Mouse (Mus musculus): ENCODE results near the gene Nyx. TPM values are rescaled to one million over a fixed set of nuclear protein-coding genes. Genes with fewer than 3 reads are reported as not detected.

The Nyx gene
- polyA plus RNA-seq, 1 experiment from 2014 or later, result 0.04 TPM

GRCm38 (mm10) chrX:13467121-13467571 is 1.2 kb downstream of the Nyx start:
- Histone ChIP-seq H3K36me3 (ENCODE audit: control insufficient read depth, insufficient read depth) (no peaks in the 10 kb centered on the region), H3K27ac (ENCODE audit: low read length) (no peak overlapping the region), H3K4me1 (ENCODE audit: control insufficient read depth, low read depth, low read length) (no peaks in the 10 kb centered on the region; the same call in 1 of the 2 replicates), H3K9ac (ENCODE audit: low read depth, low read length) (no peak overlapping the region), H3K4me3 (ENCODE audit: low read depth, low read length) (no peak overlapping the region), H3K27me3 (ENCODE audit: control insufficient read depth, insufficient read depth, low read depth, low read length) (no peaks in the 10 kb centered on the region; the same call in 1 of the 2 replicates), H3K4me2 (ENCODE audit: low read depth, low read length) (no peak overlapping the region), H3K9me3 (replicated peaks; ENCODE audit: control insufficient read depth, low read length) (no peaks in the 10 kb centered on the region)
- WGBS (ENCODE audit: insufficient replicate concordance), result 66% methylated on average over 6 of the region's 6 CpGs
- ATAC-seq (ENCODE audit: low read depth), result no peak

DNA sequence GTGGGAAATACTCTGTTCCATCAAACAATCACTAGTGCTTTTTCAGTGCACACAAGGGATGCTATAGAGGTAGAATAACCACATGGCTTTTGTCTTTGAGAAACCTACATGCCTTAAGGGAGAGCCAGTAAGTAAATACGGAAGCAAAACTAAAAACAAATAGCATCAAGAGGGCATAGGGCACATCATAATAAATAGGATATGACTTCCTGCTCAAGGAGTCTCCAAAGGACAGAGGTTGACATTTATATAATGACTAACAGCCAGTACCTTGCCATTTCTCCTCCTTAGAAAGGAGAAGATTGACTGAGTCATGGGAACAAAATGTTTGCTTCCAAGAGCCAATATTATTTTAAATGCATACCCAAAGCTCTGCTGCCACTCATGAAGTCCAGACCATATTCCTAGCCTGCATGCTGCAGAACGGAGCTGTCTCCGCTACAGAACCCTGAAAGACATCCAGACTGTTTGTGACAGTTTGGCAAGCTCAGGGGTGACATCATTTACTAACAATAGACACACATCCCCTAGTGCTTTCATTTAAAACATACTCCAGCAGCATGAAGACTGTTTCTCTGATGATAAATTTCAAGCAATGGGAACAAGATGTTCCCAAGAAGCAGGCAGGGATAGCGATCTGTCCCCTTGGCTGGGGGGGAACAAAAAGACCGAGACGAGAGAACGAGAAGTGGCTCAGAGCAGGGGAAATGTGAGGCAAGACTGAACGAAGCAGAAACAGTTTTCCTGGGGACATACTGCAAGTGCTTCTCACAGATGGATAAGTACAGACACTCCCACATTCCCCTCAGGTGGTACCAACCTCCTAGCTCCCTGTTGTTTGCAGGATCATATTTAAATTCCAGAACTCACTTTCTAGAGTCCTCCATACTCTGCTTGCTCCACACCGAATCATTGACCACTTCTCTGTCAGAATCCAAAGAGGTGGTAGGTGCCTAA is 3.5 kb downstream of the Nyx start:
- H3K27ac ChIP-seq (ENCODE audit: low read length), result no peak overlapping the region
- H3K27me3 ChIP-seq (ENCODE audit: control insufficient read depth, insufficient read depth, low read depth, low read length), result no peaks in the 10 kb centered on the region; the same call in 1 of the 2 replicates
- no peaks in the 10 kb centered on the region for H3K4me1 ChIP-seq (ENCODE audit: control insufficient read depth, low read depth, low read length)
- no peak overlapping the region for H3K4me2 ChIP-seq (ENCODE audit: low read depth, low read length)
- no peaks in the 10 kb centered on the region for H3K36me3 ChIP-seq (ENCODE audit: control insufficient read depth, insufficient read depth)
- WGBS (ENCODE audit: insufficient replicate concordance), result 46% methylated on average over 9 of the region's 9 CpGs
- H3K4me3 ChIP-seq (ENCODE audit: low read depth, low read length), result no peak overlapping the region
- no peak for ATAC-seq (ENCODE audit: low read depth)
- H3K9me3 ChIP-seq (replicated peaks; ENCODE audit: control insufficient read depth, low read length), result no peaks in the 10 kb centered on the region
- no peak overlapping the region for H3K9ac ChIP-seq (ENCODE audit: low read depth, low read length)

DNA sequence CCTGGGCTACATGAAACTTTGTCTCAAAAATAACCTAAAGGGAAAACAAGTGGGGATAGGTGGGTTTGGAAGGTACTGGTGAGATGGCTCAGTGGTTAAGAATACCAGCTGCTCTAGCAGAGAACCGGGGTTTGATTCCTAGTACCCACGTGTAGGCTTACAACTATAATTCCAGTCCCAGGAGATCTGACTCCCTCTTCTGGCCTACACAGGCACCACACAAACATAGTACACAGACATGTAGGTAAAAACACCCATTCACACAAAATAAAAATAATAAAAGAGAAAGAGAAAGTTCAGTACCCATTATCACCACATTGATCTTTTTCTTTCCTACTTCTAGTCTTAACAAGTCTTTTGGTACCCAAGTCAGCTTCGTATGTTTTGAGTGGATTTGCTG is 6.0 kb downstream of the Nyx start:
- H3K9ac ChIP-seq (ENCODE audit: low read depth, low read length), result no peak overlapping the region
- H3K9me3 ChIP-seq (replicated peaks; ENCODE audit: control insufficient read depth, low read length), result no peaks in the 10 kb centered on the region
- H3K4me3 ChIP-seq (ENCODE audit: low read depth, low read length), result no peak overlapping the region
- 62% methylated on average over 3 of the region's 3 CpGs for whole genome bisulfite sequencing (ENCODE audit: insufficient replicate concordance)
- no peaks in the 10 kb centered on the region for H3K27me3 ChIP-seq (ENCODE audit: control insufficient read depth, insufficient read depth, low read depth, low read length)
- H3K36me3 ChIP-seq (ENCODE audit: control insufficient read depth, insufficient read depth), result no peaks in the 10 kb centered on the region
- no peak for ATAC-seq (ENCODE audit: low read depth)
- H3K4me1 ChIP-seq (ENCODE audit: control insufficient read depth, low read depth, low read length), result no peaks in the 10 kb centered on the region
- no peak overlapping the region for H3K4me2 ChIP-seq (ENCODE audit: low read depth, low read length)
- no peak overlapping the region for H3K27ac ChIP-seq (ENCODE audit: low read length)

- WGBS (ENCODE audit: insufficient replicate concordance), result 47% methylated on average over 4 of the region's 4 CpGs
- ATAC-seq (ENCODE audit: low read depth), result no peak
These were observed 6.9 kb downstream of the Nyx start for GRCm38 (mm10) chrX:13472751-13473225.

GRCm38 (mm10) chrX:13475382-13475781 is 9.5 kb downstream of the Nyx start:
- Histone ChIP-seq H3K27me3 (ENCODE audit: control insufficient read depth, insufficient read depth, low read depth, low read length) (no peaks in the 10 kb centered on the region), H3K4me2 (ENCODE audit: low read depth, low read length) (no peak overlapping the region), H3K4me3 (ENCODE audit: low read depth, low read length) (no peak overlapping the region), H3K4me1 (ENCODE audit: control insufficient read depth, low read depth, low read length) (no peaks in the 10 kb centered on the region), H3K9ac (ENCODE audit: low read depth, low read length) (no peak overlapping the region), H3K36me3 (ENCODE audit: control insufficient read depth, insufficient read depth) (no peaks in the 10 kb centered on the region), H3K27ac (ENCODE audit: low read length) (no peak overlapping the region), H3K9me3 (replicated peaks; ENCODE audit: control insufficient read depth, low read length) (no peaks in the 10 kb centered on the region)
- 42% methylated on average over 1 of the region's 1 CpGs for WGBS (ENCODE audit: insufficient replicate concordance)
- no peak for ATAC-seq (ENCODE audit: low read depth)

More at GRCm38 (mm10) chrX:13472751-13473225, 6.9 kb downstream of the Nyx start:
- H3K9ac ChIP-seq (ENCODE audit: low read depth, low read length), result no peak overlapping the region
- no peak overlapping the region for H3K4me3 ChIP-seq (ENCODE audit: low read depth, low read length)
- H3K4me1 ChIP-seq (ENCODE audit: control insufficient read depth, low read depth, low read length), result no peaks in the 10 kb centered on the region
- no peak overlapping the region for H3K4me2 ChIP-seq (ENCODE audit: low read depth, low read length)
- H3K9me3 ChIP-seq (replicated peaks; ENCODE audit: control insufficient read depth, low read length), result no peaks in the 10 kb centered on the region
- H3K27me3 ChIP-seq (ENCODE audit: control insufficient read depth, insufficient read depth, low read depth, low read length), result no peaks in the 10 kb centered on the region
- no peaks in the 10 kb centered on the region for H3K36me3 ChIP-seq (ENCODE audit: control insufficient read depth, insufficient read depth)
- no peak overlapping the region for H3K27ac ChIP-seq (ENCODE audit: low read length)

GRCm38 (mm10) chrX:13477596-13477995 is 11.7 kb downstream of the Nyx start:
- ATAC-seq (ENCODE audit: low read depth), result no peak

GRCm38 (mm10) chrX:13478298-13478697 is 12.4 kb downstream of the Nyx start:
- Histone ChIP-seq H3K36me3 (ENCODE audit: control insufficient read depth, insufficient read depth) (no peaks in the 10 kb centered on the region), H3K4me2 (ENCODE audit: low read depth, low read length) (no peak overlapping the region), H3K27ac (ENCODE audit: low read length) (no peak overlapping the region), H3K4me3 (ENCODE audit: low read depth, low read length) (no peak overlapping the region), H3K27me3 (ENCODE audit: control insufficient read depth, insufficient read depth, low read depth, low read length) (no peaks in the 10 kb centered on the region), H3K9me3 (replicated peaks; ENCODE audit: control insufficient read depth, low read length) (no peaks in the 10 kb centered on the region), H3K4me1 (ENCODE audit: control insufficient read depth, low read depth, low read length) (no peaks in the 10 kb centered on the region), H3K9ac (ENCODE audit: low read depth, low read length) (no peak overlapping the region)
- WGBS (ENCODE audit: insufficient replicate concordance), result 47% methylated on average over 5 of the region's 5 CpGs
- ATAC-seq (ENCODE audit: low read depth), result no peak

More at GRCm38 (mm10) chrX:13477596-13477995, 11.7 kb downstream of the Nyx start:
- Histone ChIP-seq H3K36me3 (ENCODE audit: control insufficient read depth, insufficient read depth) (no peaks in the 10 kb centered on the region), H3K27me3 (ENCODE audit: control insufficient read depth, insufficient read depth, low read depth, low read length) (no peaks in the 10 kb centered on the region), H3K9me3 (replicated peaks; ENCODE audit: control insufficient read depth, low read length) (no peaks in the 10 kb centered on the region), H3K27ac (ENCODE audit: low read length) (no peak overlapping the region), H3K4me1 (ENCODE audit: control insufficient read depth, low read depth, low read length) (no peaks in the 10 kb centered on the region), H3K9ac (ENCODE audit: low read depth, low read length) (no peak overlapping the region), H3K4me3 (ENCODE audit: low read depth, low read length) (no peak overlapping the region), H3K4me2 (ENCODE audit: low read depth, low read length) (no peak overlapping the region)
- 60% methylated on average over 2 of the region's 2 CpGs for WGBS (ENCODE audit: insufficient replicate concordance)

GRCm38 (mm10) chrX:13479570-13479969 is 13.7 kb downstream of the Nyx start:
- no peak for ATAC-seq (ENCODE audit: low read depth)
- H3K9me3 ChIP-seq (replicated peaks; ENCODE audit: control insufficient read depth, low read length), result no peaks in the 10 kb centered on the region
- H3K4me2 ChIP-seq (ENCODE audit: low read depth, low read length), result no peak overlapping the region
- H3K27ac ChIP-seq (ENCODE audit: low read length), result no peak overlapping the region
- no peaks in the 10 kb centered on the region for H3K36me3 ChIP-seq (ENCODE audit: control insufficient read depth, insufficient read depth)
- H3K4me3 ChIP-seq (ENCODE audit: low read depth, low read length), result no peak overlapping the region
- H3K9ac ChIP-seq (ENCODE audit: low read depth, low read length), result no peak overlapping the region
- no peaks in the 10 kb centered on the region for H3K27me3 ChIP-seq (ENCODE audit: control insufficient read depth, insufficient read depth, low read depth, low read length)
- H3K4me1 ChIP-seq (ENCODE audit: control insufficient read depth, low read depth, low read length), result no peaks in the 10 kb centered on the region

DNA sequence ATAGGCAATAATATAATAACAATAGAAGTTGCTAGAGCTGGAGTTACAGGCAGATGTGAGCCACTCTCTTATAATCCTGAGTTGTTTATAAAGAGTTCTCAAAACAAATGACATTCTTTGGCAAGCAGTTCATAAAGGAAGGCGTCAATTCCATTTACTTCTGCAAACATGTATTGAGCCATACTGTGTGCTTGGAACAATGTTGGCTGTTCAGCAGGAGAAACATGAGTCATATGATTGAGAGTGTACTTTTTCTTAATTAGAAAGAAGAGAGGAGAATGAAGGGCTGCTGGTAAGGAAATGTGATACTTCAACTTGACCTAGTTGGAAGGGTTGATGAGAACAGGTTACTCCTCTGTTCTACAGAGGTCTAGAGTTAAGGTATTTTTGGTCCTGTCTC is 16.7 kb downstream of the Nyx start:
- Histone ChIP-seq H3K27me3 (ENCODE audit: control insufficient read depth, insufficient read depth, low read depth, low read length) (no peaks in the 10 kb centered on the region; the same call in 1 of the 2 replicates), H3K4me3 (ENCODE audit: low read depth, low read length) (no peak overlapping the region), H3K27ac (ENCODE audit: low read length) (no peak overlapping the region), H3K4me1 (ENCODE audit: control insufficient read depth, low read depth, low read length) (no peaks in the 10 kb centered on the region), H3K36me3 (ENCODE audit: control insufficient read depth, insufficient read depth) (no peaks in the 10 kb centered on the region), H3K9me3 (replicated peaks; ENCODE audit: control insufficient read depth, low read length) (peaks cover 4% of the 10 kb centered on the region; the same call in 1 of the 2 replicates), H3K4me2 (ENCODE audit: low read depth, low read length) (no peak overlapping the region), H3K9ac (ENCODE audit: low read depth, low read length) (no peak overlapping the region)
- WGBS (ENCODE audit: insufficient replicate concordance), result 59% methylated on average over 1 of the region's 1 CpGs
- no peak for ATAC-seq (ENCODE audit: low read depth)

Data from liver, embryonic 16.5 days (tissue).